Mouse (Mus musculus) adrenal gland, postnatal 4 days (tissue): ENCODE measurements around the gene Trpm3. TPM values are rescaled to one million over a fixed set of nuclear protein-coding genes. Genes with fewer than 3 reads are reported as not detected.

ENCODE experiments used
- DNase-seq, 2 experiments: peaks; one replicate each; pipeline ENCODE4 v3.0.0; 2021 to 2022; ENCODE audit warnings: low spot score in 2 of 2, mixed read lengths in 2 of 2
- total RNA-seq, 2 experiments: library from RNA; stranded (reverse); gene quantifications; 2 replicates each; pipeline ENCODE4 v1.2.3; 2021

Gene Trpm3
- total RNA-seq, 2 experiments from 2014 or later: 2.4 to 4.7 TPM

- peak; percentile 43 to 70 for DNase-seq
Observed at GRCm38 (mm10) chr19:22915868-22916642, 777.2 kb downstream of the Trpm3 start.

- peak; percentile 78 to 88 for DNase-seq
Observed at GRCm38 (mm10) chr19:22916643-22917344, 777.9 kb downstream of the Trpm3 start.

DNA sequence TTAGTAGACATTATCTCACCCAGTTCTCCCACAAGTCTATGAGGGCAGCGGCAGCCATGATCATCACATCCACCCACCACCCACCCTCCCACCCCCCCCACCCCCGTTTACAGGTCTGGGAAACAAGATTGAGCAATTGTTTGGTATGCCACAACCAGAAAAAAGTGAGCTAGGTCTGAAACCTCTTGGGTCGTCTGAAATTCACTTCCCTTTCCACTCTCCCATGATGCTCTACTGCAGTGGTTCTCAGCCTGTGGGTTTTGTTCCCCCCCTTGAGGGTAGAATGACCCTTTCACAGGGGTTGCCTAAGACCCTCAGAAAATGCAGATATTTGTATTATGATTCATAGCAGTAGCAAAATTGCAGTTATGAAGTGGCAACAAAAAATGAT lies 778.5 kb downstream of the Trpm3 start:
- DNase-seq: no peak

GRCm38 (mm10) chr19:22920949-22921348 lies 782.1 kb downstream of the Trpm3 start:
- DNase-seq: no peak

- DNase-seq: no peak
Observed at GRCm38 (mm10) chr19:22922871-22923670, 784.2 kb downstream of the Trpm3 start.

DNA sequence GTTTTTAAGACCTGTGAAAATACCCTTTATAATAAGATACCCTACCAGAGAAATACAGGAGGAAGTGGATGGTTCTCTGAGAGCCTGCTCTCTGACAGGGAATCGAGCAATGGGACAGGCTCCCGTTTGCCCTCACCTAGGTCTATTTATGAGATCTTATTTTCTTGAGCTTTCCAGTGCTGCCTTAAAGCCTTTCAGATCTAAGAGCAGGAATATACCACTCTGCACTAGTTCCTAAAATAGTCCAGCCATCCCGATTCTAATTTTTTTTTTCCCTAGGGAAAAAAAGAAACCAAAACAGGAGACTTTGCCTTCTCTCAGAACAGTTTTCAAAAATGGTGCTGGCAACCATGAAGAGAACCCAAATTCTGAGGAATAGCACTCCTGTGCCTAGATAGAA lies 786.4 kb downstream of the Trpm3 start:
- no peak for DNase-seq

GRCm38 (mm10) chr19:22926753-22927152 lies 787.9 kb downstream of the Trpm3 start:
- no peak for DNase-seq

- DNase-seq: no peak
Observed at GRCm38 (mm10) chr19:22928366-22928765, 789.5 kb downstream of the Trpm3 start.

GRCm38 (mm10) chr19:22929768-22930167 lies 790.9 kb downstream of the Trpm3 start:
- no peak for DNase-seq

DNA sequence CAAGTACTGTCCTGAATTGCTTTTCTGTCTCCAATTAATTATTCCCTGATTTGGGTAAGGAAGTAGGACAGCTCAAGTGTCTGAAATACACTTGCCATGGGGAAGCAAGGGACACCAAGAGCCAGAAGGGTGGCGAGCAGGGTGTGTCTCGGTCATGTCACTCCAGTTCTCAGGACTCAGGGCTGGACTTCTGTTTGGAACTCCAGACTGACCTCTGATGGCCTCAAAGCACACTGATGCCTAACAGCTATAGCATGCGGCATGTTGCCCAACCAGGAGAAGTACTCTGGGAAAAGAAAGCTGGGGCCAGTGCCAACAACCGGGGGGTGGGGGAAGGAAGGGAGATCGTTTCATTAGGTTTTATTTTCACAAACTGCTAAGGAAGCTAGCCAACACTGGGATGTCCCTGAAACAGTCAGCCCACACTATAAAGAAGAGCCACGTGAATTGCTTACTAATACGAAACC lies 791.6 kb downstream of the Trpm3 start:
- DNase-seq: peak in 1 of 2 experiments; percentile 28

DNA sequence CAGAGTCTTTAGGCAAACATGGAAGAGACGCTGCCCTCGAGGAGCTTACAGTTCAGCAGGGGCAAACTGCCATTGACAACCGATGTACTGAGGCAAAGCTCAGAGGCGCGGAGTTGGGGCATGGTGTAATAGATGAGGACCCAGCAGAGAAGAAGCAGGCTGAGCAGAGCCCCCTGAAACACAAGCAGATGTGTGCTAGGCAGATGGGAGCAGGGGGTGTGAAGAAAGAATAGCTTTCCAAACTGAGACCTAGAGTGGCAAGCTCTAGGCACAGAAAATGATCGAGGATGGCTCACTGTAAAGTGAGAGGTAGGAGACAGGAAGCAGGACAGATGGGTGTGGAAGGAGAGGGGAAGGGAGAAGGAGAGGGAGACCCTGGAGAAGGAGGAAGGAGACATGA lies 792.2 kb downstream of the Trpm3 start:
- no peak for DNase-seq

GRCm38 (mm10) chr19:22935067-22935466 lies 796.2 kb downstream of the Trpm3 start:
- no peak for DNase-seq

DNA sequence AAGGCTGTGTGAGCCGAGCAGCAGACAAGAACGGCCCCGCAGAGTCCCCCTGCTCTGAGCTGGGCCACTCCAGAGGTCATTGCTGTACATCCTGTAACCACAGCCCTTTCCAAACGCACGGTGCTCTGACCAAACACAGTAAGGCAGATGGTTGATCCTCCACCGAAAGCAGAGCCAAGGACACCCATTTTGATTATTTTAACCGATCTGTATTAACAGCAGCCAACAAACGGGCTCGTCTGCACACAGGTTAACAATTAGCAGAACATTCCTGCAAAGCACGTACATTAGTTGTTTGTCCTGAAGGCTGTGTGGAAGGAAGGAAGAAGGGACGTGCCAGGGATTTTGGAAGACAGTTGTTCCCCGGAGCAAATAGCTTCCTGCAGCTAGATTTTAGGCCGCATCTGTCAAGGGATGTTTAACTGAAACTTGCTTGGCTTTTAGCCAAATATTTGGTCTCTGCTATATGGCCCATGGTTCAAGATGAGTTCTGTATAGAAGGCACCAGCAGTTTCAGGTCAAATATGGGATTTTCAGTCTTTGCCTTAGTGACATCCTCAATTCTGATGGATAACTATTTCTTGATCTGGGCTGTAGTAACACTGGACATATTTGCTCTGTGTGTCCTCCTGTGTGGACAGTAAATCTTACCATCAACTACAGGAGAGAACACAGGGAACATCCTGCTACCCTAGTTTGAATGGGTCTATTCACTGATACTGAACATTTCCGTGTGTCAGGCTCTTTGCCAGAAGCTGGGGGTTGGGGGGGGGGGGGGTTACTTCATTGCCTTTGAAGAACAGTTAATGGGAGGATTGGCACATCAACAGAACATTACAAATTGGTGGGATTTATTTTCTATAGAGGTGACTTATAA lies 800.2 kb downstream of the Trpm3 start:
- DNase-seq: no peak

- no peak for DNase-seq
Observed at GRCm38 (mm10) chr19:22939836-22940235, 801.0 kb downstream of the Trpm3 start.

- peak in 1 of 2 experiments; percentile 30 for DNase-seq
Observed at GRCm38 (mm10) chr19:22940487-22940886, 801.6 kb downstream of the Trpm3 start.

DNA sequence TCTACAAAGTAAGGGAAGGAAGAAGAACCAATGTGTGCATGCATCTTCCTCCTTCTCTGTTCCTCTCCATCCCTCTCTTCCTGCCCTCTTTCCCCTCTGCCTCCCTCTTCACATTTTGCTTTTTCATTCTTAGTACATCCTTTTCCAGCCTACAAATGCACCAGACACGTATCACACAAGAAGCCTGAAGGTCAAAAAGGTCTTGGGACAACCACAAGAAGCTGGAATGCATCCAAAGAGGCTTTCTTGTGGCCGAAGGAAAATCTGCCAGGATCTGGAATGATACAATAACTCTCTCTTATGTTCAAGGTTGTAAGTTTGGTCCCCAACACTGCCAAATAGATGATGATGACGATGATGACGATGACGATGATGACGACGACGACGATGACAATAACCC lies 802.1 kb downstream of the Trpm3 start:
- no peak for DNase-seq

DNA sequence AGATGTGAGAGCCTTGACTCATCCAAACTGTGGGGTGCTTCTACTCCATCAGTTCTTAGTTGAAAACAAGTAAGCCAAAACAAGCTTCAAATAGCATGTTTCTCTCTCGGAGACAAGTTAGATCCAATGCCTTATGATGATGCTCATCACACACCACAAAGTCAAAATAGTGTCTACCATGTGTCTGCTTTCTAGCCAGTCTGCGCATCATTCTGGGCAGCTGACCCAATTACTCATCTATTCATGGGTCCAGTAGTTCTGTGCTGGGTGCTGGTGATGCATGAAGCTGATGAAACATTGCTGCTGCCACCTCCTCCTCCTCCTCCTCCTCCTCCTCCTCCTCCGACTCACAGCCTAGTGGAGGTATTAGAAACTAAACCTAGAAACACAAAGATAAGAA lies 813.6 kb downstream of the Trpm3 start:
- no peak for DNase-seq

DNA sequence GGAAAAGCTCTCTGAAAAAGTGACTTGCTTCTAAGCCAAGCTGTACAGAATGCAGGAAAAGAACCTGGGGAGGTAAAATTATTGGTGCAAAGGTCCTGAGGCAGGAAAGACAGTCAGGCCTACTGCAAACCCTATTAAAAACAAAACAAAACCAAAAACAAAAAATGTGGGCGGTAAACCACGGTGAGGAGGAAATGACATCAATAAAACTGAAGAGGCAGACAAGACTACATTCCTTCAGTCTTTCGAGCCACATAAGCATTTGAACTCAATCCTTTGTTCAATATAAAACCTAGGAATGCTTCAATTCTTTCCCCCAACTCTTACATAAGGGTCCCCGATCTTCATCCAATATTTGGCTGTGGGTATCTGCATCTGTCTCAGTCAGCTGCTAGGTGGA lies 814.3 kb downstream of the Trpm3 start:
- no peak for DNase-seq

DNA sequence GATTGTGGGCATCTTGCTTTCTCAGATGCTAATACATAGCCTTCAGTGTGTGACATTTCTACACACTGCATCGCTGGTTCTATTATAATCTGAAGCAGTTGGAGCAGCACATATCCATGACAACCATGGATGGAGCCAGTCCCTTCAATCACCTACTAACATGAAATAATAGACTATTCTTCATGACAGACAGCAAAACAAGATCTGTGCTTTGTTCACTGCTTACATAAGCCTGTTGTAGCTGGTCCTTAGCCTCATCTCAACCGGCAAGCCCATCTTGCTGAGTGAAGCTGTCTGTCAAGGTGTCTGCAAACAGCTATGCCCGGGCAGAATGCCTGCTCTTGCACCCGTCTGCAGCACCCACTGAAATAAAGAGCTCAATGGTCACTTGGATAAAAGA lies 819.6 kb downstream of the Trpm3 start:
- DNase-seq: no peak

DNA sequence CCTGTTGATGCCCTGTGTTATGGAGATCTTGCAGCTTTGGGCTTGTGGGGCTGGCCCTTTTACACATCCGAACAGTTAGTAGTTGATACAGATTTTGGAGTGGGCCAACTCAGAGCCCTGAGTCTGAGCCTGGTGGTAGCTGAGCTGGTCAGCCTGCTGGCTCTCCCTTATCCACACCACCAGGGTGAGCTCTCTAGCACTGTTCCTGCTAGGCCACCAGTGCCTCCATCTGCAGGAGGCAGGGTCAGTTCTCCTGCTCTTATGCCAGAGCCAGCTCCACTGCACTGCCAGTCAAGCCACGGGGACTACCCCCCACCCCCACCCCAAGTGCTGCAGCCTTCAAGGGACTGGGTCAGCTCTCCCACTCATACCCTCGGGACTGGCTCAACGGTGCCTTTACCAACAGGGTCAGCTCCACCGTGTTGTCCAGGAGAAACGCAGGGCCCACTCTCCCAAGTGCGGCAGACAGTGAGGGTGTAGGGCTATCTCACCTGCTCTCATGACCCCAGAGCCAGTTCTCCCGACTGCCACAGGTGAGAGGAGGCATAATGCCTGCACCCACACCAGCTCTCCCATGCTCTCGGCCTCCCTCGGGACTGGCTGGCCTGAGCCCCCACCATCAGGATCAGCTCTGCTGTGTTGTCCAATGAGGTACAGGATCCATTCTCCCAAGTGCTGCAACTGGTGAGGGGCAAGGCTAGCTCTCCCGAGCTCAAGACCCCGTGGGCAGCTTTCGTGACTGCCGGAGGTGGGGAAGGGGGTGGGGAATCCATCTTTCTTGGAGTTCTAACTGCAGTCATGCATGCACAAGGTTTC lies 821.8 kb downstream of the Trpm3 start:
- DNase-seq: no peak
